Mouse (Mus musculus) thymus, postnatal 0 days (tissue): ENCODE measurements around the gene Tmem79. TPM values are rescaled to one million over a fixed set of nuclear protein-coding genes. Genes with fewer than 3 reads are reported as not detected.
"Not testable (repeated sequence)": the region's sequence is repeated elsewhere in the genome, so short reads cannot be mapped to it uniquely, and the experiment has no call there.

Experiments used
- DNase-seq: peaks from one replicate; pipeline ENCODE4 v3.0.0-alpha.2; 2015; ENCODE audit warnings: low spot score
- polyA plus RNA-seq: library from polyadenylated mRNA; unstranded; fragments of >200 nt; fragmentation: Nextera tagmentation; extraction: Ambion mirVana; gene quantifications from 2 replicates; pipeline ENCODE4 v1.2.1, GENCODE M21; 2015

Tmem79 gene
- polyA plus RNA-seq, 1 experiment from 2014 or later: 3.0 TPM

- DNase-seq: not testable (repeated sequence)
Measured at GRCm38 (mm10) chr3:88285565-88285895, 50.4 kb downstream of the Tmem79 start.

- not testable (repeated sequence) for DNase-seq
Measured at GRCm38 (mm10) chr3:88284815-88285564, 51.0 kb downstream of the Tmem79 start.

GRCm38 (mm10) chr3:88281141-88281916, 54.6 kb downstream of the Tmem79 start:
- DNase-seq: not testable (repeated sequence)

GRCm38 (mm10) chr3:88280035-88280434, 55.9 kb downstream of the Tmem79 start:
- DNase-seq: no peak

Other genes with a start within 250 kb of the Tmem79 start
- 32.0 and 32.2 TPM in 2 replicates for gene Mef2d, start 193.8 kb downstream of the Tmem79 start, polyA plus RNA-seq
- gene Rhbg, start 81.4 kb downstream of the Tmem79 start, polyA plus RNA-seq: 0.58 and 0.66 TPM in 2 replicates
- 0.33 TPM in 1 of 2 replicates, not detected in the other for gene Gm38392, start 48.9 kb downstream of the Tmem79 start, polyA plus RNA-seq
- gene Tsacc, start 39.1 kb downstream of the Tmem79 start, polyA plus RNA-seq: 15.6 and 16.2 TPM in 2 replicates
- 401 and 428 TPM in 2 replicates for gene Cct3, start 39.0 kb downstream of the Tmem79 start, polyA plus RNA-seq
- gene Glmp, start 11.1 kb downstream of the Tmem79 start, polyA plus RNA-seq: 209 and 236 TPM in 2 replicates
- gene Smg5, start 112 bp upstream of the Tmem79 start, polyA plus RNA-seq: 30.0 and 35.4 TPM in 2 replicates
- gene Paqr6, start 28.4 kb upstream of the Tmem79 start, polyA plus RNA-seq: 0.49 and 0.56 TPM in 2 replicates
- 2.6 TPM in 2 replicates for gene Bglap3, start 36.6 kb upstream of the Tmem79 start, polyA plus RNA-seq
- 0.83 and 1.1 TPM in 2 replicates for gene Bglap2, start 42.6 kb upstream of the Tmem79 start, polyA plus RNA-seq
- 0.80 and 1.2 TPM in 2 replicates for gene Bglap, start 48.3 kb upstream of the Tmem79 start, polyA plus RNA-seq
- gene Pmf1, start 74.2 kb upstream of the Tmem79 start, polyA plus RNA-seq: 144 and 151 TPM in 2 replicates
- gene Slc25a44, start 89.0 kb upstream of the Tmem79 start, polyA plus RNA-seq: 9.6 and 12.3 TPM in 2 replicates
- gene Sema4a, start 125.0 kb upstream of the Tmem79 start, polyA plus RNA-seq: 14.6 and 15.1 TPM in 2 replicates
- gene Lmna, start 173.8 kb upstream of the Tmem79 start, polyA plus RNA-seq: 40.6 and 43.8 TPM in 2 replicates
- gene Mex3a, start 196.2 kb upstream of the Tmem79 start, polyA plus RNA-seq: 8.1 and 10.3 TPM in 2 replicates
- gene Rab25, start 212.2 kb upstream of the Tmem79 start, polyA plus RNA-seq: 2.7 and 3.5 TPM in 2 replicates
- gene Lamtor2, start 216.9 kb upstream of the Tmem79 start, polyA plus RNA-seq: 150 and 153 TPM in 2 replicates
- gene Ubqln4, start 217.6 kb upstream of the Tmem79 start, polyA plus RNA-seq: 14.6 and 16.2 TPM in 2 replicates
- gene Ssr2, start 239.7 kb upstream of the Tmem79 start, polyA plus RNA-seq: 206 and 212 TPM in 2 replicates